Mouse (Mus musculus) gastrocnemius, postnatal 4 days (tissue): ENCODE results near the gene Pla2g5. TPM values are rescaled to one million over a fixed set of nuclear protein-coding genes. Genes with fewer than 3 reads are reported as not detected.
"Not testable (repeated sequence)": the region's sequence is repeated elsewhere in the genome, so short reads cannot be mapped to it uniquely, and the experiment has no call there.

ENCODE experiments used
- DNase-seq, 2 experiments: peaks; one replicate each; pipeline ENCODE4 v3.0.0; 2021 to 2022; ENCODE audit warnings: low spot score in 2 of 2, mixed read lengths in 2 of 2
- long read RNA-seq, 2 experiments: library from polyadenylated mRNA; stranded (forward); transcript quantifications; one replicate each; pipeline ENCODE4 v2.0.0; 2021
- total RNA-seq, 2 experiments: library from RNA; stranded (reverse); gene quantifications; 2 replicates each; pipeline ENCODE4 v1.2.3; 2021

Gene Pla2g5
- total RNA-seq = 1 to 10 TPM; 2.0 to 4.3 TPM
- long read RNA-seq, experiment 1, transcript Pla2g5-203 (5 exons, 1,976 nt) = major isoform, 9 of 11 reads
- long read RNA-seq, experiment 1, partial matches to known transcripts = 0 of 11 reads
- long read RNA-seq, experiment 1, other reads (novel, unspliced or antisense) = 2 of 11 reads
- long read RNA-seq, experiment 2, transcript Pla2g5-203 (5 exons, 1,976 nt) = major isoform, 13 of 18 reads
- long read RNA-seq, experiment 2, partial matches to known transcripts = 0 of 18 reads
- long read RNA-seq, experiment 2, other reads (novel, unspliced or antisense) = 5 of 18 reads

- DNase-seq = no peak
Measured at GRCm38 (mm10) chr4:138863344-138863998, at the start of gene Pla2g5. Pla2g5 (minus strand) TSS chr4:138863482.

- no peak for DNase-seq
Measured at GRCm38 (mm10) chr4:138905624-138906337, 42.5 kb upstream of the Pla2g5 start.

- no peak for DNase-seq
Measured at GRCm38 (mm10) chr4:138899361-138899760, 36.1 kb upstream of the Pla2g5 start.

- not testable (repeated sequence) for DNase-seq
Measured at GRCm38 (mm10) chr4:138893789-138894188, 30.5 kb upstream of the Pla2g5 start.

GRCm38 (mm10) chr4:138892655-138893054 lies 29.4 kb upstream of the Pla2g5 start:
- no peak for DNase-seq

GRCm38 (mm10) chr4:138889635-138890034 lies 26.4 kb upstream of the Pla2g5 start:
- no peak for DNase-seq

- no peak for DNase-seq
Measured at GRCm38 (mm10) chr4:138889165-138889564, 25.9 kb upstream of the Pla2g5 start.

- peak; percentile 73 to 86 for DNase-seq
Measured at GRCm38 (mm10) chr4:138884261-138884660, 21.0 kb upstream of the Pla2g5 start.

GRCm38 (mm10) chr4:138882179-138882578 lies 18.9 kb upstream of the Pla2g5 start:
- no peak for DNase-seq

GRCm38 (mm10) chr4:138880811-138881584 lies 17.7 kb upstream of the Pla2g5 start:
- DNase-seq = no peak

GRCm38 (mm10) chr4:138879808-138880207 lies 16.5 kb upstream of the Pla2g5 start:
- DNase-seq = no peak

GRCm38 (mm10) chr4:138878783-138879182 lies 15.5 kb upstream of the Pla2g5 start:
- no peak for DNase-seq

GRCm38 (mm10) chr4:138877731-138878130 lies 14.4 kb upstream of the Pla2g5 start, which contains the start of gene Pla2g2e:
Pla2g2e (plus strand) TSS chr4:138877942.
- no peak for DNase-seq

GRCm38 (mm10) chr4:138875986-138876385 lies 12.7 kb upstream of the Pla2g5 start:
- no peak for DNase-seq

GRCm38 (mm10) chr4:138875275-138875674 lies 12.0 kb upstream of the Pla2g5 start:
- DNase-seq = not testable (repeated sequence)

GRCm38 (mm10) chr4:138873864-138874263 lies 10.6 kb upstream of the Pla2g5 start, which contains the start of gene Gm13030:
Gm13030 (minus strand) TSS chr4:138873964.
- no peak for DNase-seq

GRCm38 (mm10) chr4:138868666-138869065 lies 5.4 kb upstream of the Pla2g5 start:
- no peak for DNase-seq

- peak; percentile 46 to 69 for DNase-seq
Measured at GRCm38 (mm10) chr4:138866413-138866812, 3.1 kb upstream of the Pla2g5 start.

- DNase-seq = no peak
Measured at GRCm38 (mm10) chr4:138865991-138866390, 2.7 kb upstream of the Pla2g5 start.

- DNase-seq = no peak
Measured at GRCm38 (mm10) chr4:138865092-138865491, 1.8 kb upstream of the Pla2g5 start.

- DNase-seq = peak in 1 of 2 experiments; percentile 65
Measured at GRCm38 (mm10) chr4:138859728-138860127, 3.6 kb downstream of the Pla2g5 start.
